Mouse (Mus musculus): Measurements from ENCODE around the gene Gpsm2. TPM values are rescaled to one million over a fixed set of nuclear protein-coding genes. Genes with fewer than 3 reads are reported as not detected.

Gpsm2 gene
- polyA plus RNA-seq (2015; fragmentation: Nextera tagmentation; extraction: Ambion mirVana): 35.9 and 45.0 TPM in 2 replicates

DNA sequence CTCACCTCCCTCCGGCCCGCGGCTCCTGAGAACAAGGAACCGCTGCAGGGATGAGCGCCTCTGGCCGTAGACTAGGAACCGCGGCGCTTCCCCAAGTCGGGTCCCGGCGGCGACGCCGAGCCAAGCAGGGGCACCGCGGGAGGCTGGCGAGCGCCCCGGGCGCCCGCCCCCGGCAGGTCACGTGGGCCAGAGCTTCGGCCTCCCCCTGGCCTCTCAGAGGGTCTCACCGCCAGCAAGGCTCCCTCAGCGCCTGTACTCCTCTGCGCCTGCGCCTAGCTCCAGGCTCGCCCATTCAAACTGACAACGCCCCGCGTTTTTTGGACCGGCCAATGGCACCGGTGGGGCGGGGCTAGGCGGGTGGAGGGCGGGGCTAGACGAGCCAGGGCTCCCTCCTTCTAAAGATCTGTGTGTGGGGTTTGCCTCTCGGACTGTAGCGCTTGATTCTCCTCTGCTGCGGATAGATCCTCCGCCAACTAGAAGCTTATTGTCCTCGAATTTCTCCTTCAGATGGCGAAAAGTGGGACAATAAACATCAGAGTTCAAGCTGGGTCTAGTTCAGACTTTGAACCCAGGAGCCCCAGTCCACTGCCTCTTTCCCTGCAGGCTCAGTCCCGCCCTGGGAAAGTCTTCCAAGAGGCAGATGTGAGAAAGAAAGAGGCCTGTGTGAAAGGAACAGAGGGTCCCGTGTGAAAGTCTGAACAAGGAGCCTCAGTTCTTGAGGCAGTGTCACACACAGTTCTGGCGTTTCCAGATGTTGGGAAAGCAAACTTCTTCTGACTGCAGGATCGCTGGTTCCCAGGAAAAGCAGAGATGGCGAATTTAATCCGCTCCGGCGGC is at the start of gene Gpsm2:
TSS of gene Gpsm2 (minus strand) at position 274 of the 837 bp plus-strand sequence.
- Histone ChIP-seq H3K27me3 (peaks cover 4% of the 10 kb centered on the region; the same call in 1 of the 2 replicates), H3K36me3 (no peaks in the 10 kb centered on the region), H3K9ac (peak within 1 kb of the TSS; percentile 96), H3K4me2 (peak within 1 kb of the TSS; percentile 75), H3K9me3 (replicated peaks) (0 out of 2 replicates have a peak, but pooled peaks cover 3% of the 10 kb centered on the region), H3K4me3 (replicated peaks) (peak within 1 kb of the TSS; percentile 79), H3K4me1 (replicated peaks) (peaks cover 43% of the 10 kb centered on the region), H3K27ac (peak within 1 kb of the TSS; percentile 86)
- WGBS (ENCODE audit: insufficient replicate concordance): 7% methylated on average over 53 of the region's 53 CpGs
- peak; percentile 97 for ATAC-seq (ENCODE audit: low read depth)
- DNase-seq: peak; percentile 98

GRCm38 (mm10) chr3:108770725-108771368 is 48.7 kb upstream of the Gpsm2 start:
- no peak overlapping the region for H3K4me2 ChIP-seq

GRCm38 (mm10) chr3:108769547-108769946 is 47.4 kb upstream of the Gpsm2 start:
- Histone ChIP-seq H3K4me3 (replicated peaks) (no peak overlapping the region), H3K9ac (no peak overlapping the region)

More at GRCm38 (mm10) chr3:108770725-108771368, 48.7 kb upstream of the Gpsm2 start:
- Histone ChIP-seq H3K36me3 (no peaks in the 10 kb centered on the region), H3K9ac (no peak overlapping the region), H3K27ac (no peak overlapping the region), H3K27me3 (peaks cover 4% of the 10 kb centered on the region; the same call in 1 of the 2 replicates), H3K4me1 (replicated peaks) (peaks cover 14% of the 10 kb centered on the region; the same call in 1 of the 2 replicates), H3K4me3 (replicated peaks) (no peak overlapping the region), H3K9me3 (replicated peaks) (no peaks in the 10 kb centered on the region)
- peak; percentile 45 for ATAC-seq (ENCODE audit: low read depth)
- DNase-seq: peak; percentile 52
- 40% methylated on average over 6 of the region's 6 CpGs for WGBS (ENCODE audit: insufficient replicate concordance)

GRCm38 (mm10) chr3:108767416-108767815 is 45.3 kb upstream of the Gpsm2 start:
- Histone ChIP-seq H3K4me1 (replicated peaks) (peaks cover 17% of the 10 kb centered on the region; the same call in 1 of the 2 replicates), H3K36me3 (no peaks in the 10 kb centered on the region), H3K27ac (no peak overlapping the region), H3K9ac (no peak overlapping the region), H3K4me3 (replicated peaks) (no peak overlapping the region), H3K9me3 (replicated peaks) (no peaks in the 10 kb centered on the region), H3K4me2 (no peak overlapping the region), H3K27me3 (peaks cover 23% of the 10 kb centered on the region)
- DNase-seq: no peak
- WGBS (ENCODE audit: insufficient replicate concordance): 32% methylated on average over 10 of the region's 10 CpGs
- ATAC-seq (ENCODE audit: low read depth): no peak

More at GRCm38 (mm10) chr3:108769547-108769946, 47.4 kb upstream of the Gpsm2 start:
- Histone ChIP-seq H3K4me1 (replicated peaks) (peaks cover 17% of the 10 kb centered on the region; the same call in 1 of the 2 replicates), H3K27me3 (peaks cover 12% of the 10 kb centered on the region; the same call in 1 of the 2 replicates), H3K27ac (no peak overlapping the region), H3K36me3 (no peaks in the 10 kb centered on the region), H3K4me2 (no peak overlapping the region), H3K9me3 (replicated peaks) (no peaks in the 10 kb centered on the region)
- 47% methylated on average over 6 of the region's 6 CpGs for WGBS (ENCODE audit: insufficient replicate concordance)
- no peak; the same call in 1 of the 2 replicates for ATAC-seq (ENCODE audit: low read depth)
- no peak for DNase-seq

- Histone ChIP-seq H3K27ac (no peak overlapping the region), H3K4me3 (replicated peaks) (no peak overlapping the region), H3K9me3 (replicated peaks) (no peaks in the 10 kb centered on the region), H3K4me1 (replicated peaks) (peaks cover 17% of the 10 kb centered on the region; the same call in 1 of the 2 replicates), H3K9ac (no peak overlapping the region), H3K4me2 (no peak overlapping the region), H3K27me3 (peaks cover 25% of the 10 kb centered on the region), H3K36me3 (no peaks in the 10 kb centered on the region)
- WGBS (ENCODE audit: insufficient replicate concordance): 68% methylated on average over 7 of the region's 7 CpGs
- no peak for ATAC-seq (ENCODE audit: low read depth)
- no peak for DNase-seq
Measured at GRCm38 (mm10) chr3:108766943-108767342, 44.8 kb upstream of the Gpsm2 start.

DNA sequence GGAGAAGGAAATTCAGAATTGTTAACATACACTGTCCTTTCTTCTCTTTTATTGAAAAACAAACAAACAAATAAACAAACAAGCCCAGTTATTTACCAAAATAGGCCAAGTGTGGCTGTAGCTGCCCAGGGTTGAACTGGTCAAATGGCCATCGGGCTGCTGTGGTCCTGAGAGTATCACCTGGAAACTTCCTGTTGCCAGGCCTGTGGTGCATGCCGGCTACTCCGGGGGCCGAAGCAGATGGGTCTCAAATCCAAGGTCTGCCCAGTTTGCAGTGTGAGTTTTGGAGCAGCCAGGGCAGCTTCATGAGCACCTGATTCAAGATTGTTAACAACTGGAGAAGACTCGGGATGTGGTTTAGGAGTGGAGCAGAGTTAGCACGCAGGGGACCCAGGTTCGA is 43.4 kb upstream of the Gpsm2 start:
- no peak overlapping the region for H3K4me3 ChIP-seq (replicated peaks)
- H3K9ac ChIP-seq: no peak overlapping the region
- ATAC-seq (ENCODE audit: low read depth) (no peak), DNase-seq (no peak)
- 75% methylated on average over 7 of the region's 7 CpGs for WGBS (ENCODE audit: insufficient replicate concordance)
- no peak overlapping the region for H3K27ac ChIP-seq
- H3K27me3 ChIP-seq: peaks cover 25% of the 10 kb centered on the region
- no peaks in the 10 kb centered on the region for H3K9me3 ChIP-seq (replicated peaks)
- no peaks in the 10 kb centered on the region for H3K36me3 ChIP-seq
- peaks cover 14% of the 10 kb centered on the region; the same call in 1 of the 2 replicates for H3K4me1 ChIP-seq (replicated peaks)
- no peak overlapping the region for H3K4me2 ChIP-seq

DNA sequence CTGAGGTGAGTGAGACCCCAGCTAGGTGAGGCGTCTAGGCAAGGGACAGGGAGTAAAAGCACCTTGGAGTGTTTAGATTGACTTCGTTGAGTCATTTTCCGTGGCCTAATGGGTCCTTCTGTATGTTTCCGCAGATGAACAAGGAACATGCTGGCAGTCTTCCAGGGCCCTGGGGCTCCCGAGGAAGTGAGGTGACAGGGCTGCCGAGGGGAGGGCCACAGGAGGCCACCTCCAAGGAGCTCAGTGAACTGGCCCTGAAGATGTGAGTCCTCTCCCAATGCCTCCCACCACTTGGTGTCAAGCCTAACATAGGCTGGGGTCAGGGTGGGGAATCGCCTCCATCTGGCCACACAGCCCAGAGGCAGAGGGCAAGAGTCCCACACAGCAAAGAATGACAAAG is 42.9 kb upstream of the Gpsm2 start:
- DNase-seq: no peak

DNA sequence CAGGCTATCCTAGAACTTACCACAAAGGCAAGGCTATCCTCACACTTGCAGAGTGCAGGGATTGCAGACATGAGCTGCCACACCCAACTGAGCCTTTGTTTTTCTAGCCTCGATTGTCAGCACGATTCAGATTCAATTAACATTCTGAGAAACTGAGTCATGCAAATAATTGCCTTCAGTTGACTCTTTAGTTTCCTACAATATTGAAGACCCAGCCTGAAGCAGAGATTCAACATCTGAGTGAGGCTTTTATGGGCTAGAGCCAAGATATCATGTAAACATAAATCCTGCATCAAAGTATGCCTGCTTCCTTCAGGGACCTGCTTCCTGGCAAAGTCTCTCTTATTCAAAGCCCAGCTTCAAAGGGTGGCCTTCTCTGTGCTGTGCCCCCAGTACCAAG is 41.6 kb upstream of the Gpsm2 start:
- Histone ChIP-seq H3K27me3 (peaks cover 25% of the 10 kb centered on the region), H3K9me3 (replicated peaks) (no peaks in the 10 kb centered on the region), H3K4me2 (no peak overlapping the region), H3K9ac (no peak overlapping the region), H3K4me1 (replicated peaks) (peaks cover 10% of the 10 kb centered on the region; the same call in 1 of the 2 replicates), H3K27ac (no peak overlapping the region), H3K4me3 (replicated peaks) (no peak overlapping the region), H3K36me3 (no peaks in the 10 kb centered on the region)
- WGBS (ENCODE audit: insufficient replicate concordance): 73% methylated on average over 2 of the region's 2 CpGs
- DNase-seq (no peak), ATAC-seq (ENCODE audit: low read depth) (no peak)

More for the DNA sequence above, 42.9 kb upstream of the Gpsm2 start:
- Histone ChIP-seq H3K4me3 (replicated peaks) (no peak overlapping the region), H3K4me2 (no peak overlapping the region), H3K36me3 (no peaks in the 10 kb centered on the region), H3K27ac (no peak overlapping the region), H3K27me3 (peaks cover 25% of the 10 kb centered on the region), H3K9ac (no peak overlapping the region), H3K9me3 (replicated peaks) (no peaks in the 10 kb centered on the region), H3K4me1 (replicated peaks) (peaks cover 14% of the 10 kb centered on the region; the same call in 1 of the 2 replicates)
- ATAC-seq (ENCODE audit: low read depth): no peak
- WGBS (ENCODE audit: insufficient replicate concordance): 56% methylated on average over 7 of the region's 7 CpGs

DNA sequence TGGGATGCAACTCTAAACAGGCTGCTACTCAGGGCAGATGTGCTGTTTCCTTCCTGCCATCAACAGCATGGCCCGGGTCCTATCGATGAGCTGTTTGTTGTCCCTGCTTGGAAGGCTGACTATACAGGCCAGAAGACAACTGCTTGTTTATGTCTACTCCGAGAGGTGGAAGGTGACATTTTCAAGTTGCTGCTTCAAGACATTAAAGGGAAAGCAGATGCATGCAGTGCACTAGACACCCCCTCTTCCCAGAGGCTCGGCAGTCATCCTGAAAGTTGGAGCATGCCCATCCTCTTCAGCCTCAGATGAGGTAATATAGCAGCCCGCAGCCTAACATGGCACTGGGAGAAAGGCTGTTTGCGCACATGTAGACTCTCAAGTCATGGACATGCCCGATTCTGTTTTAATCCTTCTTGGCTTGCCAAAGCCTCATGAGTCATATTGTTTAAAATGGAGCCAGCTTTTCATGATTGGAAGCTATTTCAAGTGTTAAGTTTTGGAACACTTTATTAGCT is 40.5 kb upstream of the Gpsm2 start:
- no peak for ATAC-seq (ENCODE audit: low read depth)
- peaks cover 10% of the 10 kb centered on the region for H3K4me1 ChIP-seq (replicated peaks)
- WGBS (ENCODE audit: insufficient replicate concordance): 69% methylated on average over 7 of the region's 7 CpGs
- H3K27me3 ChIP-seq: peaks cover 25% of the 10 kb centered on the region
- no peak overlapping the region for H3K27ac ChIP-seq
- no peak overlapping the region for H3K4me3 ChIP-seq (replicated peaks)
- no peaks in the 10 kb centered on the region for H3K36me3 ChIP-seq
- H3K4me2 ChIP-seq: no peak overlapping the region
- DNase-seq: no peak
- no peak overlapping the region for H3K9ac ChIP-seq
- H3K9me3 ChIP-seq (replicated peaks): no peaks in the 10 kb centered on the region

DNA sequence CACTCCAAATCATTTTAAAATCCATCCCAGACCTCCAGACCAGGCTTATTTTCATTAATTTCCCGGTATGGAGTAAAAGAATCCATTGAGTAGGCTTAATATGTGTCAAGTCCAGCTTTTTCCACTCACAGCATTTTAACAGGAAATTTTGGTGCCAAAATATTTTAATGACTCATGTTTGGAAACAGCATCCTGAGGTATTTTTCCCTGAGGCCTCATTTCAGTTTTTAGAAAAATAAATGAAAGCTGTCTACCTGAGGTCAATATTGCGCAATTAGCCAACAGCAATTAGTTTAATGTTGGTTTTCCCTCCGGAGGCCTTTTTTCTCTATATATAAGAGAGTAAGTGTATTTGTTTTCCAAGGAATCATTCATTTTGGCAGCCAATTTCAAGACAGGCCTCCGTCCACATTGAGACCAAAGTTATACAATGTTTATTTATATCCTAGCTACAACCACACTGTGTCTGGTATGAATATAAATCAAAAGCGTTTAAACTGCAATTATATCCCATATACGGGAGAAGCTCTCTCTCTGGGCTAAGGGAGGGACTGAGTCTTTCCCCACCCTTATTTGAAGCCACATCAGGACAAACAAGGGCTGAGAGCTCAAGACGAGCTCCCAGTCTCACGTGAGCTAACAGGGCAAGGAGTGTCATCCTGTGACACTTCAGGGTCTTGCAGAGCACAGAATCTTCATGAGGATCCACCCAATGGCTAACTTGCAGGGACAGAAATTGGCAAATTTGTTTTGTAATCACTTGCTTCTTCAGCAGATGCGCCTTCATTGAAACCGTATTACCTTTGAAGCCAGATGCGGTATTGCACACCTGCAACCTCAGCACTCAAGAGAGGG is 37.7 kb upstream of the Gpsm2 start:
- Histone ChIP-seq H3K4me3 (replicated peaks) (no peak overlapping the region), H3K9ac (no peak overlapping the region), H3K9me3 (replicated peaks) (no peaks in the 10 kb centered on the region), H3K27me3 (peaks cover 15% of the 10 kb centered on the region; the same call in 1 of the 2 replicates), H3K4me2 (no peak overlapping the region), H3K27ac (no peak overlapping the region), H3K4me1 (replicated peaks) (peaks cover 25% of the 10 kb centered on the region), H3K36me3 (no peaks in the 10 kb centered on the region)
- DNase-seq (no peak), ATAC-seq (ENCODE audit: low read depth) (no peak)
- 77% methylated on average over 11 of the region's 11 CpGs for WGBS (ENCODE audit: insufficient replicate concordance)
